Mouse (Mus musculus) CD4-positive naive resting alpha-beta T cell, adult 57 days (primary cell): Measurements from ENCODE around the gene Fndc3c1. TPM values are rescaled to one million over a fixed set of nuclear protein-coding genes. Genes with fewer than 3 reads are reported as not detected.

Experiments used
- total RNA-seq: library from RNA; stranded (reverse); gene quantifications from one replicate; pipeline ENCODE4 v1.2.4, GENCODE M21; 2023

The Fndc3c1 gene
- total RNA-seq = not detected

GRCm38 (mm10) chrX:106485101-106485651 is at the start of gene Fndc3c1:
TSS of gene Fndc3c1 (minus strand) at chrX:106485401.

Other genes starting within 250 kb of the Fndc3c1 start
- not detected for gene Fnd3c2, start 230.0 kb downstream of the Fndc3c1 start, total RNA-seq
- gene Gm5127, start 97.8 kb upstream of the Fndc3c1 start, total RNA-seq = not detected
- not detected for gene Cysltr1, start 118.3 kb upstream of the Fndc3c1 start, total RNA-seq